Mouse (Mus musculus) embryonic facial prominence, embryonic 11.5 days (tissue): ENCODE results near the gene Catsperd. TPM values are rescaled to one million over a fixed set of nuclear protein-coding genes. Genes with fewer than 3 reads are reported as not detected.
"Not testable (repeated sequence)": the region's sequence is repeated elsewhere in the genome, so short reads cannot be mapped to it uniquely, and the experiment has no call there.

Experiments
- ATAC-seq: fragments of 200-750 bp; cut with Nextera tagmentation; replicated peaks from 2 replicates; pipeline ENCODE4 v1.8.0; 2017; ENCODE audit warnings: low read depth; ENCODE audit not compliant: insufficient number of reproducible peaks, low FRiP score, low TSS enrichment
- DNase-seq: peaks from one replicate; pipeline ENCODE4 v3.0.0-alpha.2; 2015; ENCODE audit warnings: low spot score
- H3K27ac ChIP-seq: fragments of 300-500 bp; sonication (generic); replicated peaks from 2 replicates; pipeline ENCODE4 v1.5.1; 2014; ENCODE audit warnings: mild to moderate bottlenecking, low read depth, low read length, control low read depth
- H3K27me3 ChIP-seq: fragments of 300-500 bp; sonication (generic); 2 replicates; pipeline ENCODE4 v1.6.1; 2014; ENCODE audit warnings: mild to moderate bottlenecking, low read length, moderate library complexity, mixed read lengths; ENCODE audit not compliant: control insufficient read depth, insufficient read depth
- H3K36me3 ChIP-seq: fragments of 300-500 bp; sonication (generic); replicated peaks from 2 replicates; pipeline ENCODE4 v1.6.1; 2014; ENCODE audit warnings: low read depth, mild to moderate bottlenecking, low read length, moderate library complexity, mixed read lengths; ENCODE audit not compliant: control insufficient read depth, insufficient read depth
- H3K4me1 ChIP-seq: fragments of 300-500 bp; sonication (generic); 2 replicates; pipeline ENCODE4 v1.6.1; 2014; ENCODE audit warnings: low read length, mixed read lengths; ENCODE audit not compliant: control insufficient read depth, insufficient read depth
- H3K4me2 ChIP-seq: fragments of 300-500 bp; sonication (generic); 2 replicates; pipeline ENCODE4 v1.6.1; 2014; ENCODE audit warnings: low read depth, mild to moderate bottlenecking, control low read depth, low read length, moderate library complexity
- H3K4me3 ChIP-seq: fragments of 300-500 bp; sonication (generic); 2 replicates; pipeline ENCODE4 v1.5.1; 2014; ENCODE audit warnings: low read depth, low read length, control low read depth
- H3K9ac ChIP-seq: fragments of 300-500 bp; sonication (generic); replicated peaks from 2 replicates; pipeline ENCODE4 v1.6.1; 2014; ENCODE audit warnings: mild to moderate bottlenecking, control low read depth, low read length
- H3K9me3 ChIP-seq: fragments of 300-500 bp; sonication (generic); replicated peaks from 2 replicates; pipeline ENCODE4 v1.6.1; 2016; ENCODE audit warnings: mild to moderate bottlenecking, low read length, inconsistent platforms, mixed read lengths; ENCODE audit not compliant: control insufficient read depth
- WGBS: fragments of 180-500 bp; shearing (Covaris S2); extraction: QIAGEN DNeasy Blood & Tissue Kit; methylation state at CpG from one replicate; pipeline ENCODE4 v1.1.7; 2014; 5-methylcytosine and 5-hydroxymethylcytosine counted together
- polyA plus RNA-seq: library from polyadenylated mRNA; unstranded; fragments of >200 nt; fragmentation: Nextera tagmentation; extraction: Ambion mirVana; gene quantifications from 2 replicates; pipeline ENCODE4 v1.2.1, GENCODE M21; 2014

Catsperd gene
- polyA plus RNA-seq, 1 experiment from 2014 or later, result 0.70 TPM

DNA sequence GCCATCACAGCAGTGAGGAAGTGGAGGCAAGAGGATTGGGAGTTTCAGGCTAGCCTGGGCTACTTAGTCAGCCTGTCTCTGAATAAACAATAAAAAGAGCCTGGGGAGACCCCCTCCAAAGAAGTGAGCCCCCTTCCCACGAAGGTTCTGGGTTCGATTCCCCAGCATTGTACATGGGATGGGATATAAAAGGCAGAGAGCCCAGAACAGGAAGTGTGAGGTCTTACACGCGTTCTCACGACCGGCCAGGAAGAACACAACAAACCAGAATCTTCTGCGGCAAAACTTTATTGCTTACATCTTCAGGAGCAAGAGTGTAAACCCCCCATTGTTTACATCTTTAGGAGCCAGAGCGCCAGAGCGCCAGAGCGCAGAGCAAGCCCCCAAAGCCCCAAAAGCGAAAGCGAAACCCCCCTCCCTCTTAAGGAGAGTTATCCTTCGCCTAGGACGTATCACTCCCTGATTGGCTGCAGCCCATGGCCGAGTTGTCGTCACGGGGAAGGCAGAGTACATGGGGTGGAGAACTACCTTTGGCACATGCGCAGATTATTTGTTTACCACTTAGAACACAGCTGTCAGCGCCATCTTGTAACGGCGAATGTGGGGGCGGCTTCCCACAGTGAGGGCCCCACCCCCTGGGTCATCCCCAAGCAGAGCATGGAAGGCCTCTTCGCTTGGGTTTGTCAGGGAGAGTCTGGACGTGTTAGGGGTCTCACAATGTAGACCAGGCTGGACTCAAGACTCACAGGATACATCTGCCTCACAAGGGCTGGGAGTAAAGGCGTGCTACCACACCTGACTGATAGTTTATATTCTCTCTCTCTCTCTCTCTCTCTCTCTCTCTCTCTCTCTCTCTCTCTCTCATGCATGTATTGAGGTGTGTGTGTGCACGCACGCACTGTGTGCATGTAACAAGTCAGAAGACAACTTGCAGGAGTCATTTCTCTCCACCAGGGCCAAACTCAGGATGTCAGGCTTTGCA, 2.1 kb downstream of the Catsperd start:
- H3K4me1 ChIP-seq, H3K27ac ChIP-seq, ATAC-seq, H3K4me3 ChIP-seq, H3K36me3 ChIP-seq, H3K4me2 ChIP-seq, H3K27me3 ChIP-seq, DNase-seq, H3K9me3 ChIP-seq, H3K9ac ChIP-seq: not testable (repeated sequence)
- 88% methylated on average over 27 of the region's 27 CpGs for WGBS

GRCm38 (mm10) chr17:56631807-56632206, 3.9 kb downstream of the Catsperd start:
- H3K9ac ChIP-seq, result no peak overlapping the region
- H3K9me3 ChIP-seq, result no peaks in the 10 kb centered on the region
- 56% methylated on average over 4 of the region's 4 CpGs for whole genome bisulfite sequencing
- H3K4me3 ChIP-seq, result no peak overlapping the region
- no peaks in the 10 kb centered on the region for H3K27me3 ChIP-seq
- no peaks in the 10 kb centered on the region for H3K36me3 ChIP-seq
- no peak for DNase-seq
- no peak for ATAC-seq
- no peak overlapping the region for H3K4me2 ChIP-seq
- H3K27ac ChIP-seq, result no peak overlapping the region
- H3K4me1 ChIP-seq, result no peaks in the 10 kb centered on the region

- ATAC-seq, result no peak
Observed at GRCm38 (mm10) chr17:56634023-56634422, 6.1 kb downstream of the Catsperd start.

GRCm38 (mm10) chr17:56643237-56643636, 15.3 kb downstream of the Catsperd start:
- 87% methylated on average over 4 of the region's 4 CpGs for WGBS
- no peak overlapping the region for H3K4me2 ChIP-seq
- no peak overlapping the region for H3K4me3 ChIP-seq
- H3K27me3 ChIP-seq, result no peaks in the 10 kb centered on the region
- no peak overlapping the region for H3K9ac ChIP-seq
- no peaks in the 10 kb centered on the region for H3K4me1 ChIP-seq
- DNase-seq (no peak), ATAC-seq (no peak)
- H3K36me3 ChIP-seq, result no peaks in the 10 kb centered on the region
- no peaks in the 10 kb centered on the region for H3K9me3 ChIP-seq
- H3K27ac ChIP-seq, result no peak overlapping the region

More at GRCm38 (mm10) chr17:56634023-56634422, 6.1 kb downstream of the Catsperd start:
- Histone ChIP-seq H3K4me1 (no peaks in the 10 kb centered on the region), H3K4me2 (no peak overlapping the region), H3K27ac (no peak overlapping the region), H3K9ac (no peak overlapping the region), H3K4me3 (no peak overlapping the region), H3K36me3 (no peaks in the 10 kb centered on the region), H3K9me3 (no peaks in the 10 kb centered on the region), H3K27me3 (no peaks in the 10 kb centered on the region)
- WGBS, result 77% methylated on average over 6 of the region's 6 CpGs
- DNase-seq, result no peak

DNA sequence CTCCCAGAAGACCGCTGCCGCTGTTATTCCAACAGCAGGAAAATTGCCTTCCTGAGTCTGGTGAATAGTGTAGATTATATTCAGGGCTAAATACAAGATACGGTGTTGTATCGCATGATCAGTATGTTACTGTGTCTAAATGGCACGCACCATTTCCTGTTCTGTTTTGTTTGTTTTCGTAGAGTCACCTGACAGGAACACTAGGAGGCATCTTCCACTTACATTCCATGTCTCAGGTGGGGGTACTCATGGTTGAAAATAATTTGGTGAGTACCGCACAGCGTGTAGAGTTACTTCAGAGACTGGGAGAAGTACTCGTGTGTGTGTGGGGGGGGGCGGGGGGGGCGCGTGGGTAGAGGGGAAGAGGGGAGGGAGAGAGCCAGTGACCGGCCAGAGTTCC, 19.6 kb downstream of the Catsperd start:
- Histone ChIP-seq H3K9me3 (no peaks in the 10 kb centered on the region), H3K4me1 (no peaks in the 10 kb centered on the region), H3K36me3 (no peaks in the 10 kb centered on the region), H3K4me3 (no peak overlapping the region), H3K27me3 (no peaks in the 10 kb centered on the region), H3K27ac (no peak overlapping the region), H3K4me2 (no peak overlapping the region), H3K9ac (no peak overlapping the region)
- ATAC-seq (no peak), DNase-seq (no peak)
- whole genome bisulfite sequencing, result 71% methylated on average over 9 of the region's 13 CpGs

- no peaks in the 10 kb centered on the region for H3K9me3 ChIP-seq
- DNase-seq (no peak), ATAC-seq (no peak)
- H3K4me1 ChIP-seq, result no peaks in the 10 kb centered on the region
- no peak overlapping the region for H3K4me3 ChIP-seq
- no peak overlapping the region for H3K9ac ChIP-seq
- H3K27me3 ChIP-seq, result no peaks in the 10 kb centered on the region
- H3K4me2 ChIP-seq, result no peak overlapping the region
- 32% methylated on average over 10 of the region's 10 CpGs for WGBS
- no peak overlapping the region for H3K27ac ChIP-seq
- no peaks in the 10 kb centered on the region for H3K36me3 ChIP-seq
Observed at GRCm38 (mm10) chr17:56651801-56652200, 23.9 kb downstream of the Catsperd start.

DNA sequence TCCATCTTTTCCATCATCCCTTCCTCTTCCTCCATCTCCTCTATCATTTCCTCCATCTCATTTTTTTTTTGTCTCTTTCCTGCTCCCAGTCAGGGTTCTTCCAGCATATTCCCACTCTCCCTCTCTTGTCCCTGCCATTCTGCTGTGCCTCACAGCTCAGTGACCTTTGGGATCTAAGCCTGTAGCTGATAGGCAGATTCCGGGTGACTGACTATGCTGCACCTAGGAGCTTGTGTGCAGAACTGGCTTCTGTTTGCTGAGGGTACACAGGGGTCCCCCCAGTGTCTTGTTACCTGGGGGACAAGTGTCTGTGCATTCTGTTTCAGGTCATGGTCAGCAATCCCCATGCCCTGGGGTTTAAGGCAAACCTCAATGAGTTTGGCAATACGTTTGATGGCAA, 26.8 kb downstream of the Catsperd start:
- Histone ChIP-seq H3K9me3 (no peaks in the 10 kb centered on the region), H3K27ac (no peak overlapping the region), H3K4me3 (no peak overlapping the region), H3K27me3 (no peaks in the 10 kb centered on the region), H3K4me2 (no peak overlapping the region), H3K36me3 (no peaks in the 10 kb centered on the region), H3K4me1 (no peaks in the 10 kb centered on the region), H3K9ac (no peak overlapping the region)
- 81% methylated on average over 2 of the region's 2 CpGs for WGBS
- DNase-seq (no peak), ATAC-seq (no peak)

DNA sequence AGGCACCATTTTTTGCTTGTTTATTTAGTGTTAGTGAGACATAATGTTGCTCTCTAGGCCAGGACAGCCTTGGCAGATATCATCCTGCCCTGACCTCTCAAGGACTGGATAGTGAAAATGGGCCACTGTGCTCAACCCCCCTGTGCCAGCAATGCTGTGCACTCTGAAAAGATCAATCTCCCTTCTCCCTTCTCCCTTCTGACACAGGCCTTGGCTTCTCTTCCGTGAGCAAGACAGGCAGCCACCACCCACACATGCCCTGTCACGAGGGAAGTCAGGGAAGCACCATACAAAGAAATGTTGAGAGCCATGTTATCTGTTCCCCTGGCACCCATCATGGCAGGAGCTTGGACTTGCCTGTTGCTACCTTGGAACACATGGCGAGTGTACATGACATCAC, 27.4 kb downstream of the Catsperd start:
- Histone ChIP-seq H3K9ac (no peak overlapping the region), H3K4me3 (no peak overlapping the region), H3K4me1 (no peaks in the 10 kb centered on the region), H3K4me2 (no peak overlapping the region), H3K27me3 (no peaks in the 10 kb centered on the region), H3K27ac (no peak overlapping the region), H3K9me3 (no peaks in the 10 kb centered on the region), H3K36me3 (no peaks in the 10 kb centered on the region)
- WGBS, result 79% methylated on average over 3 of the region's 3 CpGs
- DNase-seq (no peak), ATAC-seq (no peak)
